Mouse (Mus musculus) forebrain, embryonic 12.5 days (tissue): Measurements from ENCODE around the gene Chrdl1. TPM values are rescaled to one million over a fixed set of nuclear protein-coding genes. Genes with fewer than 3 reads are reported as not detected.
A peak's percentile ranks its signal among the peaks of the same experiment; 100 is the strongest.

ENCODE experiments used
- ATAC-seq: fragments of 200-750 bp; cut with Nextera tagmentation; 2 replicates; pipeline ENCODE4 v1.8.0; 2017; ENCODE audit warnings: moderate TSS enrichment; ENCODE audit not compliant: low FRiP score
- H3K27ac ChIP-seq: fragments of 300-500 bp; sonication (generic); 2 replicates; pipeline ENCODE4 v1.5.1; 2016; ENCODE audit warnings: mild to moderate bottlenecking
- H3K27me3 ChIP-seq: fragments of 300-500 bp; sonication (generic); 2 replicates; pipeline ENCODE4 v1.6.1; 2016; ENCODE audit warnings: mild to moderate bottlenecking
- H3K36me3 ChIP-seq: fragments of 300-500 bp; sonication (generic); replicated peaks from 2 replicates; pipeline ENCODE4 v1.6.1; 2016; ENCODE audit warnings: mild to moderate bottlenecking
- H3K4me1 ChIP-seq: fragments of 300-500 bp; sonication (generic); 2 replicates; pipeline ENCODE4 v1.6.1; 2016
- H3K4me2 ChIP-seq: fragments of 300-500 bp; sonication (generic); 2 replicates; pipeline ENCODE4 v1.6.1; 2016; ENCODE audit warnings: mild to moderate bottlenecking, moderate library complexity
- H3K4me3 ChIP-seq: fragments of 300-500 bp; sonication (generic); replicated peaks from 2 replicates; pipeline ENCODE4 v1.5.1; 2016; ENCODE audit warnings: mild to moderate bottlenecking
- H3K9ac ChIP-seq: fragments of 300-500 bp; sonication (generic); 2 replicates; pipeline ENCODE4 v1.6.1; 2016; ENCODE audit warnings: mild to moderate bottlenecking
- H3K9me3 ChIP-seq: fragments of 300-500 bp; sonication (generic); 2 replicates; pipeline ENCODE4 v1.6.1; 2016
- WGBS: fragments of 180-500 bp; shearing (Covaris S2); methylation state at CpG from one replicate; pipeline ENCODE4 v1.1.7; 2016; 5-methylcytosine and 5-hydroxymethylcytosine counted together
- polyA plus RNA-seq: library from polyadenylated mRNA; unstranded; fragments of >200 nt; fragmentation: Nextera tagmentation; extraction: Ambion mirVana; gene quantifications from 2 replicates; pipeline ENCODE4 v1.2.1, GENCODE M21; 2016

Chrdl1 gene
- polyA plus RNA-seq: 3.9 and 5.5 TPM in 2 replicates

GRCm38 (mm10) chrX:143393791-143394369 lies at the start of gene Chrdl1:
Chrdl1 (minus strand) TSS chrX:143394262.
- no peaks in the 10 kb centered on the region for H3K4me1 ChIP-seq
- peak within 1 kb of the TSS; percentile 38 for H3K9ac ChIP-seq
- H3K4me3 ChIP-seq: peak within 1 kb of the TSS; percentile 47
- peak within 1 kb of the TSS; percentile 57 for H3K4me2 ChIP-seq
- 20% methylated on average over 17 of the region's 37 CpGs for WGBS
- no peaks in the 10 kb centered on the region for H3K9me3 ChIP-seq
- no peaks in the 10 kb centered on the region for H3K36me3 ChIP-seq
- peaks cover 47% of the 10 kb centered on the region for H3K27me3 ChIP-seq
- ATAC-seq: peak; percentile 71; the same call in 1 of the 2 replicates
- no peak within 1 kb of the TSS for H3K27ac ChIP-seq

DNA sequence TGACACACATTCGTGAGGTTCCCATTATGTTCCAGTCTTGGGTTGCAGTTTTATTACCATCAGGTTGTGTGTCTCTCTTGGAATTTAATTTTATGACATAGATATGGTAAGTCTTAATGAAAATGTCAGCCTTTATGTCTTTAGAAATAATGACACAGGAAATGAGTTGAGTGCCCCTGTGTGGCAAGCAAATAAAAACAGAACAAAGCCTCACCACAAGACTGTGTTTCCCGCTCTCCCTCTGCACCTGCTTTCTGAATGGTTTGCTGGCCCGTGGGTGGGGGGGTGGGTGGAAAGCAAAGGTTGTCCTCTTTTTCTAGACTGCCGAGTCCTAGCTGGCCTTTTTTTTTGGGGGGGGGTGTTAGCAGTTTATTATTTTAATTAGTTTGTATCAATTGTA lies 48.6 kb upstream of the Chrdl1 start:
- Histone ChIP-seq H3K4me1 (no peaks in the 10 kb centered on the region), H3K9me3 (no peaks in the 10 kb centered on the region), H3K9ac (no peak overlapping the region), H3K36me3 (no peaks in the 10 kb centered on the region), H3K27ac (no peak overlapping the region), H3K4me3 (no peak overlapping the region), H3K4me2 (no peak overlapping the region), H3K27me3 (peaks cover 12% of the 10 kb centered on the region; the same call in 1 of the 2 replicates)
- WGBS: 38% methylated on average over 4 of the region's 4 CpGs
- ATAC-seq: no peak

GRCm38 (mm10) chrX:143404601-143405000 lies 10.5 kb upstream of the Chrdl1 start:
- Histone ChIP-seq H3K4me1 (no peaks in the 10 kb centered on the region), H3K27ac (no peak overlapping the region), H3K4me2 (no peak overlapping the region), H3K9ac (no peak overlapping the region), H3K36me3 (no peaks in the 10 kb centered on the region), H3K27me3 (peaks cover 11% of the 10 kb centered on the region), H3K4me3 (no peak overlapping the region), H3K9me3 (no peaks in the 10 kb centered on the region)
- WGBS: 57% methylated on average over 2 of the region's 2 CpGs
- no peak for ATAC-seq

DNA sequence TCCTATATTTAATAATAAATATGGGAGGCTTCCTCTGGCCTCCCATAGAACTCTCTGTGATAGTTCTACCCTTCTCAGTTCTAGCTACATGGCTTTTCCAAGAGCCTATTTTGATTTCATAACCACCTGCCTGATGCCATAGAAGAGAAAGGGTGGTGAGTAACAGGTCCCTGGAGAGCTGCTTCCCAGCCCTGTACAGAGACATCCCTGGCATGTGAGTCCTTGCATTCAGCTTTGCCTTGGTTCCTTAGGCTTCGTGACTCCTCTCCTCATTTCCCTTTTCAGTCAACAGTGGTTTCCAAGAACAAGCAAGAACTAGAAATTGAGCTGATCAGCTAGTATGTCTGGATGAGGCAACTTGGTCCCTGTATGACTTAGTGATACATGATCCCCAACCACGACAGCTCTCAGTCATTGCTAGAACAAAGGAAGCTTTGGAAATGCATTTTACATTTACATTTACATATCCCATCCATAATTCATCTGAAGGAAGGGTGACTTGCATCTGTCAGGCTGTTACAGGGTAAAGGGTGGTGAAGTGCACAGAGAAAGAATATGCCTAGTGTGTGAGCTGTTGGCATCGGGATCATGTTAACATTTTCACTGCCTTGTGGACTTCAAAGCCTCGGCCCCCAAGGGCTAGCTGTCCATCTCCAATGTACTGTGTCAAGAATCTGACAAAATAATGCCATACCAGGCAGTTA lies 27.7 kb downstream of the Chrdl1 start:
- no peak overlapping the region for H3K4me3 ChIP-seq
- no peaks in the 10 kb centered on the region for H3K4me1 ChIP-seq
- H3K27ac ChIP-seq: no peak overlapping the region
- no peaks in the 10 kb centered on the region for H3K36me3 ChIP-seq
- no peaks in the 10 kb centered on the region for H3K9me3 ChIP-seq
- no peak overlapping the region for H3K9ac ChIP-seq
- no peak for ATAC-seq
- WGBS: 72% methylated on average over 4 of the region's 4 CpGs
- no peak overlapping the region for H3K4me2 ChIP-seq
- no peaks in the 10 kb centered on the region for H3K27me3 ChIP-seq

GRCm38 (mm10) chrX:143347227-143347626 lies 46.8 kb downstream of the Chrdl1 start:
- Histone ChIP-seq H3K36me3 (no peaks in the 10 kb centered on the region), H3K4me2 (no peak overlapping the region), H3K4me3 (no peak overlapping the region), H3K4me1 (peaks cover 5% of the 10 kb centered on the region; the same call in 1 of the 2 replicates), H3K27ac (no peak overlapping the region), H3K9me3 (no peaks in the 10 kb centered on the region), H3K27me3 (peaks cover 46% of the 10 kb centered on the region), H3K9ac (no peak overlapping the region)
- WGBS: 33% methylated on average over 5 of the region's 5 CpGs
- no peak for ATAC-seq

DNA sequence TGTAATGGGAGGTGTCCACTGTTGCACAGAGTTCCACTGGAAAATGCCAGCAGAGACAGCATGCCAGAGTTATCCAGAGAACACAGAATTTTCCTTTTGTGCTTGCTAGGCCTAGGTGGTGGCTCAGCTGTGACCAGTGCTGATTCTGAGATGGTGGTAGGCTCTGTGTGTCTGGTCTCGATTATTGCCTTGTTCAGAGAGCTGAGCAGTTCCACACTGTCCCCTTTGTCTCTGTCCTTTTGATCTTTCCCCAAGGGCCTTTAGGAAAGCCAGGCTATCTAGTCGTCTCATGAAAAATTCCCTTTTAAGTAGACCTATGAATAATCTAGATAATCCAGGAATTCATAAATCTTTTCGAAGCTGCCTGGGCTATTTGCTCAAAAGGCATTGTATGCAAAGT lies 47.3 kb downstream of the Chrdl1 start:
- H3K9ac ChIP-seq: no peak overlapping the region
- H3K27me3 ChIP-seq: peaks cover 46% of the 10 kb centered on the region
- 56% methylated on average over 3 of the region's 3 CpGs for WGBS
- H3K9me3 ChIP-seq: no peaks in the 10 kb centered on the region
- no peak overlapping the region for H3K4me3 ChIP-seq
- H3K27ac ChIP-seq: no peak overlapping the region
- peaks cover 5% of the 10 kb centered on the region; the same call in 1 of the 2 replicates for H3K4me1 ChIP-seq
- no peaks in the 10 kb centered on the region for H3K36me3 ChIP-seq
- ATAC-seq: no peak
- no peak overlapping the region for H3K4me2 ChIP-seq

DNA sequence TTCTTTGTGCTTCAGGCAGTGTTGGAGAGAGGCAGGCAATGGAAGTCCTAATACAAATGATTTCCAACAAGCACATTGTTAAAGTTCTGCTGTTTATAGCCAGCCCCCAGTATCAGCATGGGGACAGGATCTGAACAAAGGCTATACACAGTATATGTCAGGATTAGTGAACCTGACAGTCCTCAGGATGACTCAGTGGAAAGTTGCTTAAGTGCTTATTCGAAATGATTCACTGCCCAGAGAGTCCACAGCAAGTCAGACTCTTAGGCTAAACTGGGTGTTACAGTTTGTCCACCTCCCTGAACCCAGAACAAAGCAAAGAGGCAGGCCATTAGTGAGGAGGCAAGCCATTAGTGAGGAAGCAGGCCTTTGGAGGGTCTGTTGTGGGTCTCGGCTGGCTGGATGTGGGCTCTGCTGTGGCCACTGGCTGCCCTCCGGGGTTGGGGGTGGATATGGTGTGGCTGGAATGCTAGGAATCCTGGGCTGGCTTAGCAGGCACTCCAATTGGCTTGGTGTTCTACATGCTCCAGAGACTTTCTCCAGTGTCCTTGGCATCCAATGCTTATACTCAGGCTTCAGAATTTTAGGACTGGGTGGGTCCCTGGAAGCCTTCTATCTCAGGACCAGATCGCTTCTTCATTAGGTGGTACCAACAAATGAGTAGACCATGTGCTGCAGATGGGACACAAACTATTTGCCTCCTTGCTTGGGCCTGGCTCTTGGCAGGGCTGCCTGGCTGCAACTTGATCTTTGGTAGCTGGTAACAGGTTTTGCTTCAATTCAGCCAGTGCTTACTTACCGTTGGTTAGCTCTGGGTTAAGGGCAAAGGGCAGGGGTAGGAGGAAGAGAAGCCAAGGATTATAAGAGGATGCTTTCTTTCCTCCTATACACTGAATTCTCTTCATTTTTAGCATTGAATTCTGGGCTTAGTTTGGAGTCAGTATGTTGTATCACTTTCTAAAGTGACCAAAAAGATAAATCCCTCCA lies 49.3 kb downstream of the Chrdl1 start:
- Histone ChIP-seq H3K4me1 (peaks cover 5% of the 10 kb centered on the region; the same call in 1 of the 2 replicates), H3K36me3 (no peaks in the 10 kb centered on the region), H3K27ac (no peak overlapping the region), H3K27me3 (peaks cover 37% of the 10 kb centered on the region), H3K4me3 (no peak overlapping the region), H3K9me3 (no peaks in the 10 kb centered on the region), H3K9ac (no peak overlapping the region), H3K4me2 (no peak overlapping the region)
- 59% methylated on average over 5 of the region's 5 CpGs for WGBS
- no peak for ATAC-seq

- no peak overlapping the region for H3K4me3 ChIP-seq
- no peak overlapping the region for H3K4me2 ChIP-seq
Measured at GRCm38 (mm10) chrX:143338156-143338555, 55.9 kb downstream of the Chrdl1 start.

GRCm38 (mm10) chrX:143337561-143337960 lies 56.5 kb downstream of the Chrdl1 start:
- ATAC-seq: no peak
- no peak overlapping the region for H3K27ac ChIP-seq

More at GRCm38 (mm10) chrX:143338156-143338555, 55.9 kb downstream of the Chrdl1 start:
- H3K9me3 ChIP-seq: no peaks in the 10 kb centered on the region
- WGBS: 30% methylated on average over 4 of the region's 4 CpGs
- H3K36me3 ChIP-seq: no peaks in the 10 kb centered on the region
- H3K27me3 ChIP-seq: peaks cover 40% of the 10 kb centered on the region
- no peaks in the 10 kb centered on the region for H3K4me1 ChIP-seq
- no peak for ATAC-seq
- H3K27ac ChIP-seq: no peak overlapping the region
- no peak overlapping the region for H3K9ac ChIP-seq

DNA sequence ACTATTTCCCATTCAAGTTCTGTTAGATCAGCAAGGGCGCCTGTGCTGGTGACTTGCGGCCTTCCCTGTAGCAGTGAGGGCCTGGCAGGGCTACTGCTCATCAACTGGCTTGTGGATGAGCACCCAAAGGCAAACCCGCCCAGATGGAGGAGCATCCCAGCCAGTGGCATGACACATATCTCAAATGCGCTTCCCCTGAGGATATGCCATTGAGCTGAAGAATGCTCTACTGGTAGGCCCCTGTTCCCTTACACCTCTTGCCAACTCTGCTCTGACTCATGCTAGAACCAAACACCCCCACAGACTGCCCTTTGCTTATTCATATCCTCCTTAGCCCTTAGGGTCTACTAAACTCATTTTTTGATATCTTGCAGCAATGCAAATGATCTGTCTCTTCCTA lies 57.4 kb downstream of the Chrdl1 start:
- Histone ChIP-seq H3K36me3 (no peaks in the 10 kb centered on the region), H3K4me3 (no peak overlapping the region), H3K9me3 (no peaks in the 10 kb centered on the region), H3K9ac (no peak overlapping the region), H3K27ac (no peak overlapping the region), H3K4me2 (no peak overlapping the region), H3K4me1 (no peaks in the 10 kb centered on the region), H3K27me3 (peaks cover 35% of the 10 kb centered on the region)
- no peak for ATAC-seq
- 86% methylated on average over 4 of the region's 4 CpGs for WGBS

More at GRCm38 (mm10) chrX:143337561-143337960, 56.5 kb downstream of the Chrdl1 start:
- Histone ChIP-seq H3K9ac (no peak overlapping the region), H3K4me1 (no peaks in the 10 kb centered on the region), H3K4me2 (no peak overlapping the region), H3K27me3 (peaks cover 35% of the 10 kb centered on the region), H3K4me3 (no peak overlapping the region), H3K36me3 (no peaks in the 10 kb centered on the region), H3K9me3 (no peaks in the 10 kb centered on the region)
- WGBS: 23% methylated on average over 3 of the region's 3 CpGs

DNA sequence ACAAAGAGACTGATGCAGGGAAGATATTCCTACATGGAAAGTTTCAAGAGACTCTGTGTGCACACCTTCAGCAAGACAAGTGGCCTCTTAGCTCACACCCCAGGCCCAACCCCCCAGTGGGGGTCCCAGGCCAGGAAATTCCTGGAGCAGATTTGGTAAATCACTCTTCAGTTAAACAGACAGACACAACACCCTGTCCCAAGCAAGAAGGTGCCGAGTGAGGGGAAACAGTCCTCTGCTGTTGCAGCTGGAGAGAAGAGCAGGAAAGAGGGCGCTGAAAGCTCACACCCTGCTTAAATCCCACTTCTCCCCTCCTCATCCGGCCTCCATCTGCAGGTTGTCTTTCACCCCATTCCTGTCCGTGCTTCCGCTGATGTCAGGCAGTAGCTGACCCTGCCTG lies 58.2 kb downstream of the Chrdl1 start:
- Histone ChIP-seq H3K4me3 (no peak overlapping the region), H3K4me1 (no peaks in the 10 kb centered on the region), H3K9me3 (no peaks in the 10 kb centered on the region), H3K36me3 (no peaks in the 10 kb centered on the region), H3K9ac (no peak overlapping the region), H3K27ac (no peak overlapping the region), H3K27me3 (peaks cover 34% of the 10 kb centered on the region), H3K4me2 (no peak overlapping the region)
- no peak for ATAC-seq
- WGBS: 69% methylated on average over 5 of the region's 5 CpGs

GRCm38 (mm10) chrX:143313166-143313565 lies 80.9 kb downstream of the Chrdl1 start:
- H3K9me3 ChIP-seq: no peaks in the 10 kb centered on the region
- no peak overlapping the region for H3K27ac ChIP-seq
- no peak overlapping the region for H3K4me2 ChIP-seq
- H3K27me3 ChIP-seq: 0 out of 2 replicates have a peak, but pooled peaks cover 5% of the 10 kb centered on the region
- 77% methylated on average over 3 of the region's 3 CpGs for WGBS
- no peak overlapping the region for H3K9ac ChIP-seq
- no peak for ATAC-seq
- no peaks in the 10 kb centered on the region for H3K36me3 ChIP-seq
- H3K4me3 ChIP-seq: no peak overlapping the region
- no peaks in the 10 kb centered on the region for H3K4me1 ChIP-seq
